Mouse (Mus musculus) spleen, postnatal 14 days (tissue): ENCODE data around the gene Etv3.
"Not testable (repeated sequence)": the region's sequence is repeated elsewhere in the genome, so short reads cannot be mapped to it uniquely, and the experiment has no call there.

Experiments
- DNase-seq, 2 experiments: peaks; one replicate each; pipeline ENCODE4 v3.0.0; 2021 to 2022; ENCODE audit warnings: low spot score in 2 of 2

Gene Etv3

DNA sequence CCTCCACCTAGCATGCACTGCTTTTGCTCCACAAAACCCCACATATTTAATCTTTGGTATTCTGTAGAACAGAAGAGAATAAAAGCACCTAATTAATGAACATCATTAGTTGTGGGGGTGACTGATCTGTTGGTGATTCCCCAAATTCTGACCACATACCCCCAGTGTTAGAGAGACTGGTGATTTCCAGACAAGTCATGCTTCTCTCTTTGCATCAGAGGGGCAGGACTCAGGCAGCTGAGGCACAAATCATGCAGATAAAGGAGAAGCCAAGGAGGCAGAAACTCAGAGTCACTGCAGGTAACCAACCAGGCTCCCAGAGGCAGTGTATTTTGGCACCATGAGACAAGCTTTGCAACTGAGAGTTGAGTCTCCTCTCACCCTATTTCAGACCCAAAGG is 6.8 kb upstream of the Etv3 start:
- DNase-seq = no peak

- no peak for DNase-seq
Measured at GRCm38 (mm10) chr3:87521126-87521525, 4.1 kb upstream of the Etv3 start.

DNA sequence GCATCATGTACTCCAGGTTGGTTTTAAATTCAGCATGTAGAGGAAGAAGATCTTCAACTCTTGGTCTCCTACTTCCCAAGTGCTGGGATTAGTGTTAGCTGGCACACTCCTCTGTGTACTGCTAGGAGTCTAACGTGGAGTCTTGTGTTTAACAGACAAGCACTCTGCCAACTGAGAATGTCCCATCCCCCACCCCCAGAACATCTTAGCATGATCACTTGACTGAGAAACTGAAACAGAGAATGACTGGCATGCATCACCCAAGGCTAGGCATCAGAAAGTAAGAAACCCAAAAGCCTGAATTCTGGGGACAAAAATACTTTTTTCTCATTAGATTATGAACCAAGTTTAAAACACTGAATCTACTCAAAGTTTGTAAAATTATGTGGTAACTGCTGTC is 3.4 kb upstream of the Etv3 start:
- DNase-seq = no peak

GRCm38 (mm10) chr3:87523701-87524100 is 1.5 kb upstream of the Etv3 start:
- no peak for DNase-seq

DNA sequence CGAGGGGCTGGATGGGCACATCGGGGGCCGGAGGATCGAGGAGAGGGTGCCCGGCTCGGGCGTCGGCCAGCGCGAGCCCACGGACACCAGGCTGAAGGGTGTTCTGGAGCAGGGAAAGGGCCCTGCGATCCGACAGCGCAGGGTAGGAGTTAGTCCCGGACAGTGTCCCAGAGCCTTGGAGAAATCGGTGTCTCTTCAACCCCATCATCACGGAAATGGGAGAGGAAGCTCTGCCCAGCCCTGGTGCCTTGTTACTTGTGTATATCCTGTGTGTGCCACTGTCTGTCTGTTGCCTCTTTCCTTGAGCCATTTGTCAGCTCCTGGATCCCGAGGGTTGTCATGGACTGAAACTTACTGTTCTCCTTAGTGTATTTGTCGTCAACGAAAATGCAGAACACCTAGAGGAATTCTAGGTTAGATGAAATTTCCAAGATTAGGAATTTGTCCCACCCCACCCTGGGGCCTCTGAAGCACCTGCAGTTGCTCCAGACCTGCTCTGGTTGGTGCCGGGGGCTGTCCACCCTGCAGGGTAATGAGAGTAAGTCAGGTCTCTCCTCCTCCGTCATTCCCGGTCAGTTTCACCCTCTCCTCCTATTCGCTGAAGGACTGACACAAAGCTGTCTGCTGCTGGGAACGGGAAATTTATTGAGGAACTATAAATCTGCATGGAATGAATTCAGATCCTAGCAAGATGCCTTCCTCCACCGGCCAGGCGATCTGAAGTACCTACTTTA is 797 bp downstream of the Etv3 start:
- no peak for DNase-seq

- DNase-seq = no peak
Measured at GRCm38 (mm10) chr3:87527139-87527538, 1.9 kb downstream of the Etv3 start.

DNA sequence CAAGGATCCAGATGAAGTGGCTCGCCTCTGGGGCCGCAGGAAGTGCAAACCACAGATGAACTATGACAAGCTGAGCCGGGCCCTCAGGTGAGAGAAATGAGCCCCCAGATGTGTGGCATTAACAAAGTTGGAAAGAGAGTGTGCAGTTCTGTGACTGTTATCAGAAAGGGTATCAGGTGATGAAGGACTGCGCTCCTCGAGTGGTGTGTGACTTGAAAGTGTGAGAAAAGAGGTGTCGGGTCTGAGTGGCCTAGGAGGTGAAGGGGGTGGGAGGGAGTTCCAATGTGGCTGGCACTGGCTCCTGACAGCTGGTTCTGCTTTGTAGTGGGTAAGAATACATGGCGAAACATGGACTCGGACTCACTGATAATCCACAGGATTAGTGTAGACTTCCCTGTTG is 2.8 kb downstream of the Etv3 start:
- no peak for DNase-seq

DNA sequence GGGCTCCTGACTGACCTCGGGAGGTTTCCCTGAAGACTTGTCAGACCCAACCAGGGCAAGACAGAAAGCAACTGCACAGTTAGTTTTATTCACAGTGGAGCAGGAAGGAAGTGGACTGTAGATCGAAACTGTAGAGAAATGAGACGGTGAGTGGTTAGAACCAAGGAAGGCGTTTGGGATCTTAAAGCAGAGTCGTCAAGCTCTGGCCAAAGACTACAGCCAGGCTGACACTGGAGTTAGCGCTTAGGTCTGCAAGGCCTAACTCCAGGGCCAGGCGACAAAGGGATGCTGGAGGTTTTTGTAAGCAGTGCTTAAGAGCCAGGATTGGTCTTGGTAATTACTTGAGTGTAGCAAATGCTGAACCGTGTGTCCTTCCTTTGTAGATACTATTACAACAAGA is 3.6 kb downstream of the Etv3 start:
- no peak for DNase-seq

- no peak for DNase-seq
Measured at GRCm38 (mm10) chr3:87529568-87529967, 4.4 kb downstream of the Etv3 start.

DNA sequence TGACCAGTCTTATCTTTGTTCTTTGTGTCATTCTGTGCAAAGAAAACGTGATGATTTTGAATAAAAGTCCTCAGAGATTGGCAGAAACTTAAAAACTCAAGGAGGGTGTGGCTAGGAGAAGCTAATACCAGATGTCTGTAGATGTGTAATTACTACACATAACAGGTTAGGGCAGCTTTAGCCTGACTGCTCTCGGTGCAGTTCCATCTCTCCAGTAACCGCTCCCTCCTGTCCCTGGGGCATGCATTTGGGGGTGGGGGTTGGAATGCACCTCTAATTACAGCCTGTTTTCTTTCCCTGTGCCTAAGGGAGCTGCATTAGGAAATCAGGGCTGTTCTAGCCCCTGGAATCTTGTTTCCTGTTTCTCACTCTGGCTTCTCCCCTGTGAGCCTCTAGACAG is 5.0 kb downstream of the Etv3 start:
- DNase-seq = no peak

DNA sequence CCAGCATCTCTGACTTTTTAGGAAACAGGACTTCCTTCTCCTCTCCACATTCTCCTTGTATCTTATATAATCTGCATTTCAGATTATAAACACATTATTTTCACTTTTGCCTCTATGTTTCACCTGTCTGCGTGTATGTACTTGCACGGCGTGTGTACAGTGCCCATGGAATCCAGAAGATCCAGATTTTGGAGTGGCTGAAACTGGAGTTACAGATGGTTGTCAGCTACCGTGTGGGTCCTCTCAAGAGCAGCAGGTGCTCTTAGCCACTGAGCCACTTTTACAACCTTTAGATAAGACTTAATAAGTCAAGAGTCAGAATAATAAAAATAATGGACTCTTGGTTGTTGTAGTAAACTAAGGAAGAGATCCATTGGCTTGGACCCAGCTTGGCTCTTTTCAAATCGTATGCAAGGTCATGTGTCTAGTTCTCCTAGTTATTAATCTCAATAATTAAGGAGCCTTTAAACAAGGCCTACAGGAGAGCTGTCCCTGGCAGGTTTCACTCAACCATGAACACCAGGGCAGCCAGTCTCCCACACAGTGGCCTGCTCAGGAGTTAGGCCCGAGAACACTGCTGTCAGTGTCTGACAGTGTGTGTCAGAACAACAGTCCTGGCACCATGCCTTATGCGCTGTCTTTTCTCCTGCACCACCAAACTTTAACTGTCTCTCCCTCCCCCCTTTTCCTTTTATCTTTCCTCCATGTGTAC is 8.6 kb downstream of the Etv3 start:
- no peak for DNase-seq

- DNase-seq = no peak
Measured at GRCm38 (mm10) chr3:87538034-87538433, 12.8 kb downstream of the Etv3 start.

DNA sequence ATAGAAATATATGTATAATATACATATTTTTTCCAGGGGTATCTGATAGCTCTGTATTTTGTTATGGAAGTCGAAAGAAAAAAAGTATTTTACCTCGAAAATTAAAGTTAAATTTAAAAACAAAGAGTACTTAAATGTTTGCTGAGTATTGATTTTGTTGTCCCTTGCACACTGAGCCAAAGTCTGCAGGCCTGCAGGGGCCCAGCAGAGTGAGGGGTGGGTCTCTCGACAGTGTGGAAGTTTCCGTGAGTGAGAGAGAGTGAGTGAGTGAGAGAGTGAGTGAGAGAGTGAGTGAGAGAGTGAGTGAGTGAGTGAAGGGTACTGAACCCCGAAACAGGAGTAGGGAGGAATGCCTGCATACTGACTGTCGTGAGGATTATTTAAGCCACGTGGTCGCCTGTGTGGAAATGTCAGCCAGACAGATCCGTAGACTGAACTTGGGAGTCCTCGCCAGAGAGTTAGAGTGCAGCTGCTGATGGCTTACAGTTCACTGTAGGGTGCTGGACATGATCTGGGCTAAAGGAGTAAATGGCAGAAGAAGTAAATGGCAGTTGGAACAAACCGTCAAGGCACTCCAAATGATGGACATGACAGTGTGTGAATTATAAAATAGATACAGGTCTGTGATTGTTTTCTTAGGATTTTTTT is 14.9 kb downstream of the Etv3 start:
- DNase-seq = no peak

GRCm38 (mm10) chr3:87540714-87541113 is 15.5 kb downstream of the Etv3 start:
- no peak for DNase-seq

DNA sequence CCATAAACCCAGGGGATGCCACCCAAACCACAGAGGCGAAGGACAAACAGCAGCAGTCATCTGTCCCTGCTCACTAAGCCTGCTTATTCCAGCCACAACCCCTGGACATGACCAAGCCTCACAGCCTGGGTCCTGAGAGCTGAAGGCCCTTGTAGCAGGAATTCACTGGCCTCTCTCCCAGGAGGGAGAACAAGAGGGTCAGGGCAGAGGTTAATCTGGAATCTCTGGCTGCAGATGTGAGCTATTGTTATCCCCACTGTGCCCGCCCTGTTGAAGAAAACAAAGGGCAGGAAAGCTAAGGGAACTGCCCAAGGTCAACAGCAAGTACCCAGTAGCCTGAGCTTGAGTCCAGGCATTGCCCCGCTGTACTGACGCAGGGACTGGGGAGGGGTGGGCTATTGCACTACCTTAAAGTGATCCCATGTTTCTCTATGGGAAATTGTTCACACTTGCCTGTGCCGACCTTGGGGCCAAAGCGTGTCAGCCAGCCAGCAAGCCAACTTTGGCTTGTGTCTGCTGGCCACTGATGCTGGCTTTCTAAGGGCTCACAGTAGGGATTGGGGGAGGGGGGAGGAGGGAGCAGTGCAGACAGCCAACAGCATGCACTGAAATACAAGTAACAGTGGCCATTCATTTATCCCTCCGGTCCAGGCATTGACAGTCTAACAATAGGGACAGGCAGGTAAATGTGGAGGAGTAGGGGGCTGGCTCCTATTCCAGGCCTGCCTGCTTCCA is 17.4 kb downstream of the Etv3 start:
- no peak for DNase-seq

- no peak for DNase-seq
Measured at GRCm38 (mm10) chr3:87545554-87545953, 20.3 kb downstream of the Etv3 start.

GRCm38 (mm10) chr3:87546291-87546721 is 21.1 kb downstream of the Etv3 start:
- DNase-seq = no peak

- DNase-seq = no peak
Measured at GRCm38 (mm10) chr3:87549908-87550307, 24.7 kb downstream of the Etv3 start.

- DNase-seq = no peak
Measured at GRCm38 (mm10) chr3:87552327-87552726, 27.1 kb downstream of the Etv3 start.

DNA sequence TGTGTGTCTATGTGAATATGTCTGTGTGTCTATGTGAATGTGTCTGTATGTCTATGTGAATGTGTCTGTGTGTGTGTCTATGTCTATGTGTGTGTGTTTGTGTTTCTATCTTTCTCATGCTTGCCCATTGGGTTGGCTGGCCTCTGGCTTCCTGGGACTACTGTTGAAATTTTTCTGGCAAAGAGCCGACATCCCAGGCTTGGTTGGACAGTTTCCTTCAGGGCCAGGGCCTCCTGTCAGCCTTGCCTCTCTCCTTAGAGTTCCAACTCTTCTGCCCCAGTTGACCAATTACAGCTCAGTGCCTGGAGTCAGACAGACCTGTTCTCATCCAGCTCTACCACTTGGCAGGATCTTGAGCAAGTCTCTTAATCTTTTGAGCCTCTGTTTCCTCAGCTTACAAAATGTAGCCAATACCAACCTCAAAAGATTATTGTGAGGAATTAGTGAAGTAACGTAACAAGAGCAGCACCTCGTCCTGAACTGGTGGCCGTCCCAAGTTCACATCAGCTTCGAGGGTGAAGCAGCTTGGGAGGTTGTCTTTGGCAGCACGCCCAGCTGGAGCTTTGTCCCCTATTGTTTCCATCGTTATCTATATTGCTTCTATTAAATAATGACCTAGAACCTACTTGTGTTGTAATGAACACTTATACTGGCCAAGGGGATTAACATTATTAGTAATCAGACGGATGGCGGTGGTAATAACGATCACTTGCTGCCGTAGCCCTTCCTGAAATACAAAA is 28.2 kb downstream of the Etv3 start:
- no peak for DNase-seq

GRCm38 (mm10) chr3:87554859-87555258 is 29.7 kb downstream of the Etv3 start:
- DNase-seq = not testable (repeated sequence)
